Mouse (Mus musculus): ENCODE data around the gene Bloc1s5.

DNA sequence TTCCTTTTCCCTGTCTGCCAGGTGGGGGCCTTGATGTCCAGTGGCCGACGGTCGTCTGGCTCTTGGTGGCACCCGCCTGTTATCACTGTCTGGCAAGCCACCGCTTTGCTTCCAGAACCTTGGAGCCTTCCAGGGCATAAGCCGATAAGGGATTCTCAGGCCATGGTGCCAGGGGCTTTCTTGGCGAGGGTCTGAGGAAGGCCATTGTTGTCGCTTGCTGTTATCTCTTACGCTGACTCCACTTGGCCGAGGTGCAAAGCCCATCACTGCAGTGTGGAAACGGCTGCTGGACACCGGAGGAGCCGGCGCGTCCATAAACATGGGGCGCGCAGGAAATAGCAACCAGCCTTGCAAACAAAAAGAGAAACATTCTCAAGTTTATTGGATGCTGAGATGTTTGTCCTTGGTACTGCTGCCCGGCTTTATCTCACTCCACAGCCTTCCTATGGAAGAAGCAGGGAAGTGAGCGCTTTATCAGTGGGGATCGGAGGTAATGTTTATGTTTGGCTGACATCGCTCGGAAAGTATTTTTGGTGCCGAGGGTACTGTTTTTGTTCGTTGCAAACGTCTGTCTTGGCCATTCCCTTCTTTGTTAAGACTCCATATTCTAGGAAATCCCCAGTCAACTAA is 54.8 kb downstream of the Bloc1s5 start:
- no peak for TF ChIP-seq CTCF (IDR thresholded peaks at IDR 0.05; ENCODE audit: borderline replicate concordance, control insufficient read depth, extremely low read depth, insufficient read depth, low read length, poor library complexity)
- no peak for TF ChIP-seq POLR2A (IDR thresholded peaks at IDR 0.05; ENCODE audit: control insufficient read depth, extremely low read depth, insufficient read depth, low read length, poor library complexity)

Data from thymus, adult 2 months (tissue).